Mouse (Mus musculus) cerebellum, postnatal 10 days (tissue): ENCODE data around the gene Amhr2.

Experiments
- DNase-seq, 2 experiments: peaks; one replicate each; pipeline ENCODE4 v3.0.0; 2021; ENCODE audit warnings: mixed read lengths in 2 of 2

Amhr2 gene

GRCm38 (mm10) chr15:102473246-102473645, 28.1 kb downstream of the Amhr2 start:
- no peak for DNase-seq

GRCm38 (mm10) chr15:102474520-102474919, 29.4 kb downstream of the Amhr2 start:
- no peak for DNase-seq

GRCm38 (mm10) chr15:102483136-102483535, 38.0 kb downstream of the Amhr2 start:
- no peak for DNase-seq

GRCm38 (mm10) chr15:102485853-102486252, 40.7 kb downstream of the Amhr2 start:
- no peak for DNase-seq

GRCm38 (mm10) chr15:102487664-102488063, 42.5 kb downstream of the Amhr2 start:
- DNase-seq = no peak

DNA sequence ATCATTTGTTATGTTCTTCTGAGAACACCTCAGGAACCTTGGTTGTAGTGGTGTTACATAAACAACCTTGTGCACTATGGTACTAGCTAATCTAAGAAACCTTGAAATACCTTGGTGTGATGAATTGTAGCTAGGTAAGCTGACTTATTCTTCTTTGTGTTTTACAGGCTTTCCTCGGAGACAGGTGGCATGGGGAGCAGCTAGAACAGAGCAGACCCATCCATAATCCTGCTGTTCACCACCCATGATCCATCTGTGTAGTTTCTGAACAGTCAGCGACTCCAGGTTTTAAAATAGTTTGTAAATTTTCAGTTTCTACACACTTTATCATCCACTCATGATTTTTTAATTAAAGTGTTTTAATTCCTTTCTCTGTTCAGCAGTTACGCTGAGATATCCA, 53.2 kb downstream of the Amhr2 start:
- DNase-seq = no peak

GRCm38 (mm10) chr15:102499370-102499769, 54.2 kb downstream of the Amhr2 start:
- DNase-seq = peak in 1 of 2 experiments; percentile 22

GRCm38 (mm10) chr15:102499851-102500250, 54.7 kb downstream of the Amhr2 start:
- no peak for DNase-seq

- DNase-seq = no peak
These were observed 55.3 kb downstream of the Amhr2 start for GRCm38 (mm10) chr15:102500479-102500878.

DNA sequence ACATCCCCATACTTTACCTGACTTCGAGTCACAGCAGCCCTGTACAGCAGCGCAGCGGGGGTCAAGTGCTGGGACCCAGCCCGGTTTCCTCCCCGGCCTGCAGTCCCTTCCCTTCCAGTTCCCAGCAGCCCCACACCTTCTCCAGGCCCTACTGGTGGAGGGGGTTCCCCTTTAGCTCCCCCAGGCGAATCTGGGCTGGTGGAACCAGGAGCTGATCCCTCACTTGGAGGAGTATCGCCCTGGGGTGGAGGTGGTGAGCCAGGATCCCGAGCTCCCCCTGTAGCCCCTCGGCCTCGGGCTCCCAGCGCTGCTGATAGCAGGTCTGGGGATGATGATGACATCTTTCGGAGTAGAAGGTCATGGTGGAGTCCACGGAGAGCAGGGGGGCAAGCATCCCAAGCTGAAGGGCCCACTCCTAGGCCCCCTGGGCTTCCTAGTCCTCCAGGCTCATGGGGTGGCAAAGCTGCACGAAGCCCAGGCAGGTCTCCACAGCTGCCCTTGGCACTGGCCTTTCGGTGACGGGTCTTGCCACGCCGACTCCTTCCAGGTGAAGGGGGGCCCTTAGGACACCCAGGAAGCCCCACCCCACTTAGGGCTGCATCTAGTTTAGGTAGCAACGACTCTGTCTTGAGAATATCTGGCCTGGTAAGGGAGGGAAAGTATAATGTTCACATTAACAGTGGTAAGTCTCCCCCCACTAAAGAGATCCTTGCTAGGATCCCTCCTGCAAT, 56.1 kb downstream of the Amhr2 start:
- no peak for DNase-seq

DNA sequence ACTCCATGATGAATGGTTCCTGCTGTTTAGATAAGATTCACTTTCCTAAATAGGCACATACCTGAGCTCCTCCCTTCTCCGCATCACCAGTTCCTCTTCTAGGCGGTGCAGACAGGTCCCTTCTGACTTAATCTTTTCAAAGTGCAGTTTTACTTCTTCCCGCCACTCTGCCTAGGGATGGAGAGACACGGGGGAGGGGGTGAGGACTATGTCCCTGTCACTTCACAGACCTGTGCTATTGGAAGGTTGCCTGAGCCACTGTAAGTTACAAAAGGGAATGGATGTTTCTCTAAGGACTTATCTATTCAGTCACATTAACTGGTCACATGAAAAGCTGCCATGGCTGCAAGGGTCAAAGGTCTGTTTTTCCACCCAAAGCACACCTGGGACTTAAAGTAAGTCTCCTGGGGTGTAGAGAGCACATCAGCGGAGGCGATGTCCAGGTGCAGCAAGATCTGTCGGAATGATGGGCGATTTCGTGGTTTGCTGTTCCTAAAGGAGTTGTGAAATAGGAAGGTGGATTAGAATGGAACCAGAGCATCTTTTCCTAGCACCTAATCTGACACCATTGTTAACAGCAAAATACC, 57.2 kb downstream of the Amhr2 start:
- DNase-seq = no peak

- no peak for DNase-seq
These were observed 58.3 kb downstream of the Amhr2 start, which contains the start of gene Gm10337 for GRCm38 (mm10) chr15:102503447-102503846. Gene Gm10337, plus strand, starts transcription at chr15:102503722.
